Mouse (Mus musculus) small intestine, adult 2 months (tissue): ENCODE data around the gene Scgb1a1. TPM values are rescaled to one million over a fixed set of nuclear protein-coding genes. Genes with fewer than 3 reads are reported as not detected.
"Not testable (repeated sequence)": the region's sequence is repeated elsewhere in the genome, so short reads cannot be mapped to it uniquely, and the experiment has no call there.

Source experiments
- H3K27ac ChIP-seq: fragments of 200-500 bp; 2 replicates; pipeline ENCODE4 v1.5.1; 2012; ENCODE audit warnings: low read depth, low read length, control low read depth, inconsistent platforms; ENCODE audit not compliant: insufficient read depth
- H3K27me3 ChIP-seq: fragments of 200-500 bp; 2 replicates; pipeline ENCODE4 v1.6.1; 2012; ENCODE audit warnings: mild to moderate bottlenecking, moderate library complexity, low read length, inconsistent platforms; ENCODE audit not compliant: control insufficient read depth, insufficient read depth
- H3K36me3 ChIP-seq: fragments of 200-500 bp; 2 replicates; pipeline ENCODE4 v1.6.1; 2012; ENCODE audit warnings: mild to moderate bottlenecking, low read length, control low read depth, inconsistent platforms; ENCODE audit not compliant: control insufficient read depth, insufficient read depth
- H3K4me1 ChIP-seq: fragments of 200-500 bp; 2 replicates; pipeline ENCODE4 v1.6.1; 2012; ENCODE audit warnings: low read length, inconsistent platforms, mixed read lengths; ENCODE audit not compliant: control insufficient read depth, insufficient read depth, insufficient read length
- H3K4me3 ChIP-seq: fragments of 200-500 bp; 2 replicates; pipeline ENCODE4 v1.5.1; 2012; ENCODE audit warnings: low read depth, mild to moderate bottlenecking, control low read depth, inconsistent platforms, low read length, moderate library complexity
- CTCF ChIP-seq: fragments of 200-500 bp; IDR thresholded peaks from 2 replicates; pipeline ENCODE4 v1.5.1; 2012; ENCODE audit warnings: low read depth, mild to moderate bottlenecking, control low read depth, inconsistent platforms, low read length, moderate library complexity, mixed read lengths; ENCODE audit not compliant: insufficient replicate concordance, insufficient read length; ENCODE audit errors: extremely low read depth
- POLR2A ChIP-seq: fragments of 200-500 bp; IDR thresholded peaks from 2 replicates; pipeline ENCODE4 v1.6.1; 2012; ENCODE audit warnings: low read depth, mild to moderate bottlenecking, control low read depth, inconsistent platforms, low read length, moderate library complexity
- WGBS: fragments of 180-500 bp; shearing (Covaris S2); methylation state at CpG from one replicate; pipeline ENCODE4 v1.1.7; 2018; 5-methylcytosine and 5-hydroxymethylcytosine counted together
- polyA plus RNA-seq: library from polyadenylated mRNA; depleted of rRNA; stranded (reverse); fragments of >200 nt; gene quantifications from 2 replicates; pipeline ENCODE4 v1.2.3, GENCODE M21; 2012

Scgb1a1 gene
- polyA plus RNA-seq, 1 experiment: 3.7 TPM

- Histone ChIP-seq H3K27ac (no peak overlapping the region), H3K4me1 (0 out of 2 replicates have a peak, but pooled peaks cover 1% of the 10 kb centered on the region), H3K27me3 (no peaks in the 10 kb centered on the region), H3K4me3 (no peak overlapping the region), H3K36me3 (no peaks in the 10 kb centered on the region)
- no peak for TF ChIP-seq CTCF
- no peak for TF ChIP-seq POLR2A
- 89% methylated on average over 8 of the region's 8 CpGs for WGBS
Observed at GRCm38 (mm10) chr19:9099751-9100150, 12.0 kb upstream of the Scgb1a1 start.

- Histone ChIP-seq H3K36me3 (no peaks in the 10 kb centered on the region), H3K4me1 (0 out of 2 replicates have a peak, but pooled peaks cover 1% of the 10 kb centered on the region), H3K27ac (no peak overlapping the region), H3K4me3 (no peak overlapping the region), H3K27me3 (no peaks in the 10 kb centered on the region)
- WGBS: 59% methylated on average over 13 of the region's 13 CpGs
- TF ChIP-seq POLR2A (no peak), CTCF (no peak)
Observed at GRCm38 (mm10) chr19:9097441-9097840, 9.7 kb upstream of the Scgb1a1 start.

- TF ChIP-seq POLR2A (no peak), CTCF (no peak)
- H3K27ac ChIP-seq: no peak overlapping the region
- WGBS: 72% methylated on average over 5 of the region's 5 CpGs
Observed at GRCm38 (mm10) chr19:9095111-9095510, 7.4 kb upstream of the Scgb1a1 start.

GRCm38 (mm10) chr19:9090709-9091108 is 3.0 kb upstream of the Scgb1a1 start:
- H3K27me3 ChIP-seq: no peaks in the 10 kb centered on the region
- WGBS: 64% methylated on average over 2 of the region's 2 CpGs
- no peak overlapping the region for H3K4me3 ChIP-seq
- TF ChIP-seq CTCF: no peak
- no peak for TF ChIP-seq POLR2A
- H3K36me3 ChIP-seq: no peaks in the 10 kb centered on the region
- H3K4me1 ChIP-seq: no peaks in the 10 kb centered on the region
- no peak overlapping the region for H3K27ac ChIP-seq

More at GRCm38 (mm10) chr19:9095111-9095510, 7.4 kb upstream of the Scgb1a1 start:
- Histone ChIP-seq H3K4me1 (0 out of 2 replicates have a peak, but pooled peaks cover 1% of the 10 kb centered on the region), H3K36me3 (no peaks in the 10 kb centered on the region), H3K4me3 (no peak overlapping the region), H3K27me3 (no peaks in the 10 kb centered on the region)

GRCm38 (mm10) chr19:9090191-9090590 is 2.4 kb upstream of the Scgb1a1 start:
- Histone ChIP-seq H3K27ac (no peak overlapping the region), H3K36me3 (no peaks in the 10 kb centered on the region), H3K4me3 (no peak overlapping the region), H3K4me1 (no peaks in the 10 kb centered on the region), H3K27me3 (no peaks in the 10 kb centered on the region)
- WGBS: 65% methylated on average over 4 of the region's 4 CpGs
- TF ChIP-seq CTCF (no peak), POLR2A (no peak)

- H3K4me3 ChIP-seq, H3K36me3 ChIP-seq, H3K27ac ChIP-seq, H3K27me3 ChIP-seq: not testable (repeated sequence)
- WGBS: 88% methylated on average over 2 of the region's 2 CpGs
- H3K4me1 ChIP-seq: peaks cover 14% of the 10 kb centered on the region; the same call in 1 of the 2 replicates
Observed at GRCm38 (mm10) chr19:9083892-9084291, 3.9 kb downstream of the Scgb1a1 start.

- Histone ChIP-seq H3K27ac (no peak overlapping the region), H3K36me3 (no peaks in the 10 kb centered on the region), H3K4me3 (no peak overlapping the region), H3K27me3 (no peaks in the 10 kb centered on the region), H3K4me1 (peaks cover 14% of the 10 kb centered on the region; the same call in 1 of the 2 replicates)
- TF ChIP-seq CTCF: no peak
- TF ChIP-seq POLR2A: no peak
- 85% methylated on average over 2 of the region's 2 CpGs for WGBS
Observed at GRCm38 (mm10) chr19:9083010-9083355, 4.8 kb downstream of the Scgb1a1 start.
